Mouse (Mus musculus): ENCODE measurements around the gene Dnajb8. TPM values are rescaled to one million over a fixed set of nuclear protein-coding genes. Genes with fewer than 3 reads are reported as not detected.

Dnajb8 gene
- polyA plus RNA-seq, 1 experiment from 2014 or later = not detected

DNA sequence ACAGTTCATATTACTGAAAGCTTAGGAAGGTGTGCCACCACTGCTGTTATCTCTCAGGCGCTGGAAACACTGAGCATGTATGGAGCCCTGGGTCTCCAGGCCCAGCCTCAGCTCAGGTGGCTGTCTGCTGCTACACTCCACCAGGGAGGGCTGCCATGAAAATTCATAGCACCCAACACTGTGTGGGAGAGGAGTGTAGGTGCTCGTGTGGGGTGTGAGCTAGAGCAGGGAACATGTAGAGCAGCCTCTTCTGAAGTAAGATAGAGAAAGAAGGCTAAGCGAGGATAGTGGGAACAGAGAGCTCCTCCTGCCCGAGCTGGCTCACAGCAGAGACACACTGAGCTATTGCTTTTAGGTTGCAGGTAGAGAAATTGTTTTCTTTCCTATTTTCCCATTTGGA is 54.2 kb downstream of the Dnajb8 start:
- Histone ChIP-seq H3K9ac (replicated peaks; ENCODE audit: low read depth, low read length) (no peak overlapping the region), H3K9me3 (ENCODE audit: control insufficient read depth, low read length) (no peaks in the 10 kb centered on the region), H3K4me2 (ENCODE audit: low read depth, low read length) (no peak overlapping the region), H3K27me3 (ENCODE audit: control insufficient read depth, insufficient read depth, low read length) (no peaks in the 10 kb centered on the region), H3K36me3 (ENCODE audit: control insufficient read depth, insufficient read depth, low read length) (no peaks in the 10 kb centered on the region), H3K4me3 (ENCODE audit: low read depth, low read length) (no peak overlapping the region), H3K27ac (ENCODE audit: low read depth, low read length) (no peak overlapping the region), H3K4me1 (ENCODE audit: control insufficient read depth, insufficient read depth, low read length) (no peaks in the 10 kb centered on the region)
- ATAC-seq (ENCODE audit: low read depth) = no peak
- WGBS = 85% methylated on average over 4 of the region's 4 CpGs

DNA sequence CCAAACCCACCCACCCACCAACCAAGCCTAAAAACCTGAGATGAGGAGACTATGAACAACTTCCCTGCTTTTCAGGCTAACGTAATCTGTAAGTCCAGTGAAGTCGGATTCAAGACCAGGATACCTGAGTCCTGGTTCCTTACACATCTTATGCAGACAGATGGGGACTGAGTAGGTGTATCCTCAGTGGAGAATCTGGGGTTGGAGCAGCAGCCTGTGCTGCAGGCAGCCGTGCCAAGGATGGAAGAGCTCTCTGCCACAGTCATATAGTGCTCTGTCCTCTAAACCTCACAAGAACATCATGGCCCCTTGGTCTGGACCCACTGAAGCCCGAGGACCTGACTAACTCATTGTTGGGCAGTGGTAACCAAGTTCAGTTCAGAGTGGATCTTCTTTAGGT is 55.2 kb downstream of the Dnajb8 start:
- H3K9me3 ChIP-seq (ENCODE audit: control insufficient read depth, low read length) = no peaks in the 10 kb centered on the region
- H3K36me3 ChIP-seq (ENCODE audit: control insufficient read depth, insufficient read depth, low read length) = no peaks in the 10 kb centered on the region
- H3K27me3 ChIP-seq (ENCODE audit: control insufficient read depth, insufficient read depth, low read length) = no peaks in the 10 kb centered on the region
- H3K4me3 ChIP-seq (ENCODE audit: low read depth, low read length) = no peak overlapping the region
- WGBS = 96% methylated on average over 4 of the region's 4 CpGs
- no peak overlapping the region for H3K4me2 ChIP-seq (ENCODE audit: low read depth, low read length)
- H3K27ac ChIP-seq (ENCODE audit: low read depth, low read length) = no peak overlapping the region
- no peak overlapping the region for H3K9ac ChIP-seq (replicated peaks; ENCODE audit: low read depth, low read length)
- ATAC-seq (ENCODE audit: low read depth) = no peak
- no peaks in the 10 kb centered on the region for H3K4me1 ChIP-seq (ENCODE audit: control insufficient read depth, insufficient read depth, low read length)

DNA sequence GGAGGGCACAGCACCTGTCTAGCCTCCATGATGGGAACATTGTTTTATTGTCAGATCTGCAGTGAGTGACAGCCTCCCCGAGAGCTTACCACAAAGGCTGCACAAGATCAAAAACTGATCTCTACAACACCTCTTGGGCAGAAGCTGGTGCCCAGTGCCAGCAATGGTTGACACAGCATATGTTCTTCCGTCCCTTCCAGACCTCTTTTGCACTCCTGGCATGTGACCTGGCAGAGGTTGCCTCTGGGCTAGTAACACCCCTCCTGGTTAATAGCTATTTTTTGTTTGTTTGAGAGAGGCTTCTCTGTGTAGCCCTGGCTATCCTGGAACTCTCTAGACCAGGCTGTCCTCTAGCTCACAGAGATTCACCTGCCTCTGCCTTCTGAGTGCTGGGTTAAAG is 56.1 kb downstream of the Dnajb8 start:
- H3K4me3 ChIP-seq (ENCODE audit: low read depth, low read length) = no peak overlapping the region
- H3K4me1 ChIP-seq (ENCODE audit: control insufficient read depth, insufficient read depth, low read length) = no peaks in the 10 kb centered on the region
- 80% methylated on average over 2 of the region's 2 CpGs for WGBS
- H3K9me3 ChIP-seq (ENCODE audit: control insufficient read depth, low read length) = no peaks in the 10 kb centered on the region
- H3K27me3 ChIP-seq (ENCODE audit: control insufficient read depth, insufficient read depth, low read length) = no peaks in the 10 kb centered on the region
- no peak overlapping the region for H3K4me2 ChIP-seq (ENCODE audit: low read depth, low read length)
- no peaks in the 10 kb centered on the region for H3K36me3 ChIP-seq (ENCODE audit: control insufficient read depth, insufficient read depth, low read length)
- no peak overlapping the region for H3K9ac ChIP-seq (replicated peaks; ENCODE audit: low read depth, low read length)
- no peak for ATAC-seq (ENCODE audit: low read depth)
- H3K27ac ChIP-seq (ENCODE audit: low read depth, low read length) = no peak overlapping the region

DNA sequence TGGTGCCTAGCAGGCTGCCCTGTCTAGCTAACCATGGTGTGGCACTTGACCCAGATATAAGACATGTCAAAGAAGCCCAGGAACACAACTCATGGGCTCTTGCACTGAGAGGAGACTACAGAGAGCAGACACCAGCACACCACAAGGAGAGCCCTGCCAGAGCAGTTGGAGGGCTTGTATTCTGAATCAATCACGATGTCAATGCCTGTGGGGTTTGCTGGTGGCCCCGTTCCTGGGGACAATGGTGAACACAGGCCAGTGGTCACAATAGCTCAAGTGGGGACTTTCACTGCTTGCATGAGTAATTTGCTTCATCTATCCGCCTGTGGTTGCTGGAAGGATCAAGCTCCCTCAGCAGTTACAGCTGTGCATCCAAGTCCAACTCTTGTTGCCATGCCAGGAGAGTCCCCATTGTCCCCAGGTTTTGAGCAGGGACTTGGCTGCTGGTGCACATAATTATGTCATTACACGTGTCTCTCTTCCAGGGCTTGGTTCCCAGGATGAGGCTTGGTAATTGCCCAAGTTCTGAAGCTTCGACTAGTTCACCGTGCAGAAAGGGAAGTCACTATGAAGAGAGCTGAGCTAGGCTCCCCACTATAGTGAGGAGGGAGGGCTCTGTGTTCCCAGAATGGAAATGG is 68.2 kb downstream of the Dnajb8 start:
- H3K27ac ChIP-seq (ENCODE audit: low read depth, low read length) = no peak overlapping the region
- no peak overlapping the region for H3K9ac ChIP-seq (replicated peaks; ENCODE audit: low read depth, low read length)
- 73% methylated on average over 6 of the region's 6 CpGs for WGBS
- H3K9me3 ChIP-seq (ENCODE audit: control insufficient read depth, low read length) = no peaks in the 10 kb centered on the region
- no peaks in the 10 kb centered on the region for H3K36me3 ChIP-seq (ENCODE audit: control insufficient read depth, insufficient read depth, low read length)
- H3K27me3 ChIP-seq (ENCODE audit: control insufficient read depth, insufficient read depth, low read length) = no peaks in the 10 kb centered on the region
- ATAC-seq (ENCODE audit: low read depth) = no peak
- H3K4me3 ChIP-seq (ENCODE audit: low read depth, low read length) = no peak overlapping the region
- H3K4me1 ChIP-seq (ENCODE audit: control insufficient read depth, insufficient read depth, low read length) = no peaks in the 10 kb centered on the region
- H3K4me2 ChIP-seq (ENCODE audit: low read depth, low read length) = no peak overlapping the region

DNA sequence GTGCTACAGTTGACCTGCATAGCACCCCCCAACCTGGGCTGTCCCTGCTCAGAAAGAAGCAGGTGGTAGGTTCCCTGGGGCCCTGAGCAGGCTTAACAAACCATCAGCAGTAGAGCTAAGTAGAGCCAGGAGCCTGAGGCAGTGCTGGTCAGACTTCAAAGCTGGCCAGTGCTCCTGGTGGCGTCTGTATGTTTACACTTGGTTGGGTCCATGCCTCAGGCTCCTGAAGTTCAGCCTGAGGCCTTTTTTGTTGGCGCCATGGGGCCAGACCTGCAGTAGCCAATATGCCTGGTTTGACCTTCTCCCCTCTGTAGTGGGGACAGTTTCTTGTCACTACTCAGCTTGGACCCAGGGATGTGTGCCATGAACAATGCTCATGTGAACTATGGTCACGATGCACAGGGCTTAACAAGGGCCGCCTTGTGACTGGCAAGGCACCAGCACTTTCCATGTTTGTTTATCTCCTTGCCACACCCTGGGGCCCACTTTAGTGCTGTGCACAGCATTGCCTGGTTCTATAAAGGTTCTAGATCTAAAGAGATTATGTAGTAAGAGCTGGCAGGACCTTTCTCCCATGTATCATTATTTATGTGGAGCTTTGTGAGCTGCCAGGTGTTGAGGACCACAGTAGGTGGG is 70.3 kb downstream of the Dnajb8 start:
- Histone ChIP-seq H3K9ac (replicated peaks; ENCODE audit: low read depth, low read length) (no peak overlapping the region), H3K4me2 (ENCODE audit: low read depth, low read length) (no peak overlapping the region), H3K27me3 (ENCODE audit: control insufficient read depth, insufficient read depth, low read length) (no peaks in the 10 kb centered on the region), H3K36me3 (ENCODE audit: control insufficient read depth, insufficient read depth, low read length) (no peaks in the 10 kb centered on the region), H3K4me3 (ENCODE audit: low read depth, low read length) (no peak overlapping the region), H3K9me3 (ENCODE audit: control insufficient read depth, low read length) (no peaks in the 10 kb centered on the region), H3K27ac (ENCODE audit: low read depth, low read length) (no peak overlapping the region), H3K4me1 (ENCODE audit: control insufficient read depth, insufficient read depth, low read length) (no peaks in the 10 kb centered on the region)
- no peak for ATAC-seq (ENCODE audit: low read depth)
- 79% methylated on average over 4 of the region's 4 CpGs for WGBS

DNA sequence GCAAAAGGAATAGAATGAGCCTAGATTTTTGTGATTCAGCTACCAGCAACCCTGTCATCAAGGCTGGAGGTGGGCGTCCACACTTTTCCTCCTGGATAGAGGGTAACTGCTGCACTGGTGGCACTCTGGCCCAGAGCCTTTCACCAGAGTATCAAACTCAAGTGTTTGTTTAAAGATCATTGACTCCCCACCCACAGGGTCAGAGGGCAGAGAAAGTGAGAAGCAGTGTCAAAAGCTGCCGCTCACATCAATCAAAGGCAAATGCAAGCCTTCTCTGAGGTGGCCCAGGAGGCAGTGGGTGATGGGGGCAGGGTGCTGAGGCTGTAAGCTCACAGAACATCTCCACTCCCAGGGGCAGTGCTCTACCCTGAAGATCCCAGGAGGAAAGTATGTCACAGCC is 77.4 kb downstream of the Dnajb8 start:
- WGBS = 59% methylated on average over 2 of the region's 2 CpGs
- Histone ChIP-seq H3K9me3 (ENCODE audit: control insufficient read depth, low read length) (no peaks in the 10 kb centered on the region), H3K36me3 (ENCODE audit: control insufficient read depth, insufficient read depth, low read length) (no peaks in the 10 kb centered on the region), H3K4me3 (ENCODE audit: low read depth, low read length) (no peak overlapping the region), H3K4me2 (ENCODE audit: low read depth, low read length) (no peak overlapping the region), H3K9ac (replicated peaks; ENCODE audit: low read depth, low read length) (no peak overlapping the region), H3K4me1 (ENCODE audit: control insufficient read depth, insufficient read depth, low read length) (no peaks in the 10 kb centered on the region), H3K27me3 (ENCODE audit: control insufficient read depth, insufficient read depth, low read length) (no peaks in the 10 kb centered on the region), H3K27ac (ENCODE audit: low read depth, low read length) (no peak overlapping the region)
- ATAC-seq (ENCODE audit: low read depth) = no peak

DNA sequence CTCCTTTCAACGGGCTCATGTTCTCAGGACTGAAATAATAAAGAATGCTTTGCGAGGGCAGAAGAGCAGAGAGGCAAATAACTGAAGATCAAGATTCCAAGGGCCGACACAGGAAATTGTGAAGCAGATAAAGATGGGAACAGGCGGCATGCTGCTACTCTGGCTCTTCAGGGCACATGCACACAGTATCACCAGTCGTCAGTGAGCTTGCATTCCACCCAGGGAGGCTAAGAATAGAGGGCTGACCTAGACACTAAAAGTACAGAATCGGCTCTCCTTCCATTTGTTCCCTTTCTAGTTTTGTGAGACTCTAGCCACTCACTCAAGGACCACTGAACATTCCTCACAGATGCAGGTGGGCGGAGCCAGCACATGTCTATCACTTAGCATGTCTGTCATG is 79.2 kb downstream of the Dnajb8 start:
- H3K27ac ChIP-seq (ENCODE audit: low read depth, low read length) = no peak overlapping the region
- no peak overlapping the region for H3K4me3 ChIP-seq (ENCODE audit: low read depth, low read length)
- no peaks in the 10 kb centered on the region for H3K36me3 ChIP-seq (ENCODE audit: control insufficient read depth, insufficient read depth, low read length)
- H3K4me1 ChIP-seq (ENCODE audit: control insufficient read depth, insufficient read depth, low read length) = no peaks in the 10 kb centered on the region
- H3K9me3 ChIP-seq (ENCODE audit: control insufficient read depth, low read length) = no peaks in the 10 kb centered on the region
- no peak for ATAC-seq (ENCODE audit: low read depth)
- H3K27me3 ChIP-seq (ENCODE audit: control insufficient read depth, insufficient read depth, low read length) = no peaks in the 10 kb centered on the region
- WGBS = 68% methylated on average over 7 of the region's 7 CpGs
- H3K4me2 ChIP-seq (ENCODE audit: low read depth, low read length) = no peak overlapping the region
- no peak overlapping the region for H3K9ac ChIP-seq (replicated peaks; ENCODE audit: low read depth, low read length)

Other genes with a start within 250 kb of the Dnajb8 start
- 20.4 and 20.8 TPM in 2 replicates for gene H1fx, start 240.6 kb upstream of the Dnajb8 start, polyA plus RNA-seq (2014; fragmentation: Nextera tagmentation; extraction: Ambion mirVana)
- gene Rab7, start 177.0 kb upstream of the Dnajb8 start, polyA plus RNA-seq (2014; fragmentation: Nextera tagmentation; extraction: Ambion mirVana) = 388 and 401 TPM in 2 replicates
- 288 and 309 TPM in 2 replicates for gene Rpn1, start 137.8 kb upstream of the Dnajb8 start, polyA plus RNA-seq (2014; fragmentation: Nextera tagmentation; extraction: Ambion mirVana)
- gene Gata2, start 28.4 kb upstream of the Dnajb8 start, polyA plus RNA-seq (2014; fragmentation: Nextera tagmentation; extraction: Ambion mirVana) = 5.4 and 7.6 TPM in 2 replicates
- gene Eefsec, start 224.3 kb downstream of the Dnajb8 start, polyA plus RNA-seq (2014; fragmentation: Nextera tagmentation; extraction: Ambion mirVana) = 27.8 and 30.2 TPM in 2 replicates
- gene Ruvbl1, start 243.1 kb downstream of the Dnajb8 start, polyA plus RNA-seq (2014; fragmentation: Nextera tagmentation; extraction: Ambion mirVana) = 82.4 and 86.7 TPM in 2 replicates

All from neural tube, embryonic 14.5 days (tissue).